Mouse (Mus musculus) hindbrain, embryonic 16.5 days (tissue): Measurements from ENCODE around the gene Itgb1bp1. TPM values are rescaled to one million over a fixed set of nuclear protein-coding genes. Genes with fewer than 3 reads are reported as not detected.

Experiments used
- ATAC-seq: fragments of 200-750 bp; cut with Nextera tagmentation; 2 replicates; pipeline ENCODE4 v1.8.0; 2017; ENCODE audit warnings: moderate TSS enrichment, moderate library complexity
- H3K27ac ChIP-seq: fragments of 300-500 bp; sonication (generic); 2 replicates; pipeline ENCODE4 v1.5.1; 2014; ENCODE audit warnings: low read depth, mild to moderate bottlenecking, control low read depth, low read length, moderate library complexity
- H3K27me3 ChIP-seq: fragments of 300-500 bp; sonication (generic); replicated peaks from 2 replicates; pipeline ENCODE4 v1.6.1; 2014; ENCODE audit warnings: low read length; ENCODE audit not compliant: control insufficient read depth, insufficient read depth
- H3K36me3 ChIP-seq: fragments of 300-500 bp; sonication (generic); 2 replicates; pipeline ENCODE4 v1.6.1; 2014; ENCODE audit warnings: mild to moderate bottlenecking, low read length, moderate library complexity, mixed read lengths; ENCODE audit not compliant: control insufficient read depth, insufficient read depth
- H3K4me1 ChIP-seq: fragments of 300-500 bp; sonication (generic); 2 replicates; pipeline ENCODE4 v1.6.1; 2014; ENCODE audit warnings: low read depth, low read length; ENCODE audit not compliant: control insufficient read depth, insufficient read depth
- H3K4me2 ChIP-seq: fragments of 300-500 bp; sonication (generic); 2 replicates; pipeline ENCODE4 v1.6.1; 2014; ENCODE audit warnings: mild to moderate bottlenecking, low read length, control low read depth, moderate library complexity
- H3K4me3 ChIP-seq: fragments of 300-500 bp; sonication (generic); 2 replicates; pipeline ENCODE4 v1.5.1; 2014; ENCODE audit warnings: mild to moderate bottlenecking, low read length, control low read depth, moderate library complexity
- H3K9ac ChIP-seq: fragments of 300-500 bp; sonication (generic); 2 replicates; pipeline ENCODE4 v1.6.1; 2014; ENCODE audit warnings: low read depth, mild to moderate bottlenecking, control low read depth, low read length, moderate library complexity
- H3K9me3 ChIP-seq: fragments of 300-500 bp; sonication (generic); 2 replicates; pipeline ENCODE4 v1.6.1; 2014; ENCODE audit warnings: mild to moderate bottlenecking, low read length, moderate library complexity; ENCODE audit not compliant: control insufficient read depth
- WGBS: fragments of 180-500 bp; shearing (Covaris S2); extraction: QIAGEN DNeasy Blood & Tissue Kit; methylation state at CpG from one replicate; pipeline ENCODE4 v1.1.7; 2014; 5-methylcytosine and 5-hydroxymethylcytosine counted together
- polyA plus RNA-seq: library from polyadenylated mRNA; unstranded; fragments of >200 nt; fragmentation: Nextera tagmentation; extraction: Ambion mirVana; gene quantifications from 2 replicates; pipeline ENCODE4 v1.2.1, GENCODE M21; 2015

The Itgb1bp1 gene
- polyA plus RNA-seq, 1 experiment from 2014 or later: 37.0 TPM

DNA sequence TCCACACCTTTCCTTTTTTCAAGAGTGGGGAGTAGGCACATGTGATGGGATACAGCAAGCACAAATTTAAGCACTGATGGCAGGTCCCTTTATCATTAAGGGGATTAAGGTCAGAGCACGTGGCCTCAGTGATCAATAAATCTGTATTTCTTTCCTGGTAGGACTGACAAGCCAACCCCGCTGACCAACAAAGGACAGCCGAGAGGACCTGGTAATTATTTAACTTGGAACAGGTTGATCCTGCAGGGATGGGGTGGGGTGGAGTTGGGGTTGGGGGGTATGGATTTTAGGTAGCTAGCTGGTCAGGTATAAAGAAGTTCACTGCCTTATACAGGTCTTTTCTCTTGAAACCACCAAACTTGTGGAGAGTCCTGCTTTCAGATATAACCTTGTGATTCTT is 21.1 kb downstream of the Itgb1bp1 start:
- Histone ChIP-seq H3K9me3 (no peaks in the 10 kb centered on the region), H3K9ac (no peak overlapping the region), H3K36me3 (peaks cover 23% of the 10 kb centered on the region), H3K4me2 (no peak overlapping the region), H3K4me1 (no peaks in the 10 kb centered on the region), H3K27me3 (no peaks in the 10 kb centered on the region), H3K27ac (no peak overlapping the region), H3K4me3 (no peak overlapping the region)
- no peak for ATAC-seq
- 88% methylated on average over 3 of the region's 3 CpGs for WGBS

DNA sequence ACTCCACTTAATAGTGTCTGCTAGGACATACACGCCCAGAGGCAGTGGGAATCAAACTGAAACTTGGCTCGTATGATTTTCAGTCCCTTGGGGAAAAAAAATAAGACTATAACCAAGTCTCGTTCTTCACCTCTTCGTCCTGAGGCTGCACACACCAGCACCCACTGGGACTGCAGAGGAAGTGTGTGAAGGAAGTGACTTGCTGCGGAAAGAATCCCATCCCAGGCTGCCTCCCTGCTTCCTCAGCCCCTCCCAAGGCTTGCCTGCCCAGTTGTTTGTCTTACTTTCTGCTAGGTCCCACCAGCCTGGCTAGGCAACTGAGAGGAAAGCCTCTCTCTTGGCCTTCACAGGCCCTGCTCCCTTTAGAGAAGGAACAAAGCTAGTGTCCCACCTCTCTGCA is 21.8 kb downstream of the Itgb1bp1 start:
- no peak for ATAC-seq
- Histone ChIP-seq H3K27ac (no peak overlapping the region), H3K9me3 (no peaks in the 10 kb centered on the region), H3K27me3 (no peaks in the 10 kb centered on the region), H3K36me3 (peaks cover 23% of the 10 kb centered on the region), H3K4me3 (no peak overlapping the region), H3K4me1 (no peaks in the 10 kb centered on the region), H3K4me2 (no peak overlapping the region), H3K9ac (no peak overlapping the region)
- whole genome bisulfite sequencing: 78% methylated on average over 5 of the region's 5 CpGs

DNA sequence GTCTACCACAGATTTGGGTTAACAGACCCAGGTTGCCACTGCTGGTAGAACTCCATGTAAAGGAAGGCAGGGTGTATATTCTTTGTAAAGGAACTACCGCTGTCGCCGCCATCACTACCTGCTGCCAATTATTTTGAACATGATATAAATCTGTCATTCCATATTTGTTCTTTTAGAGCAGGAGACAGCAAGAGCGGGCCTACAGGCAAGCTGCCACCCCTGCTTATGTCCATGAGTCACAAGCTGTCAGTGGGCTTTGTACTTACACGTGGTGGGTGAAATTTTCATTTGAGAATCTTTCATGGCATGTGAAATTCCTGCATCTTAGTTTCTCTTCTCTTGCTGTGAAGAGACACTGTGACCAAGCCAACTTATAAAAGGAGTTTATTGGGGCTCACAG is 22.8 kb downstream of the Itgb1bp1 start:
- H3K4me2 ChIP-seq: no peak overlapping the region
- H3K4me3 ChIP-seq: no peak overlapping the region
- H3K27ac ChIP-seq: no peak overlapping the region
- ATAC-seq: no peak
- H3K27me3 ChIP-seq: no peaks in the 10 kb centered on the region
- no peak overlapping the region for H3K9ac ChIP-seq
- peaks cover 25% of the 10 kb centered on the region for H3K36me3 ChIP-seq
- over 99% methylated on average over 5 of the region's 5 CpGs for WGBS
- H3K4me1 ChIP-seq: no peaks in the 10 kb centered on the region
- H3K9me3 ChIP-seq: no peaks in the 10 kb centered on the region

DNA sequence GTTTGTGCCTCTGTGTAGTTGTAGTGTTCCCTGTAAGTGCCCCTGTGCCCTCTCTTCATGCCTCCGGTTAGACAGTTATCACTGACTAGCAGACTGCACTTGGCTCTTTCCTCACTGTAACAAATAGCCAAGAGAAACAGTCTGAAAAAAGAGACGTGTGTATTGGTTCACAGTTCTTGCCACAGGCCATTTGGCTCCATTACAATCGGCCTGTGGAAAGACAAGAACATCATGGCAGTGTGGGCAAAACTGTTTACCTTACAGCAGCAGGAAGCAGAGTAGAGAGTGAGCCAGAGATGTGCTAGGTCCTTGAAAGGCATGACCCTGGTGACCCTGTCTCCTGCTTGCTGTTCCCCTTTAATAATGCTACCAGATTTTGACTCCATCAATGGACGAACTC is 24.6 kb downstream of the Itgb1bp1 start:
- Histone ChIP-seq H3K9me3 (no peaks in the 10 kb centered on the region), H3K4me2 (no peak overlapping the region), H3K9ac (no peak overlapping the region), H3K36me3 (peaks cover 23% of the 10 kb centered on the region), H3K4me3 (no peak overlapping the region), H3K27me3 (no peaks in the 10 kb centered on the region), H3K27ac (no peak overlapping the region), H3K4me1 (no peaks in the 10 kb centered on the region)
- WGBS: 87% methylated on average over 4 of the region's 4 CpGs
- no peak for ATAC-seq

DNA sequence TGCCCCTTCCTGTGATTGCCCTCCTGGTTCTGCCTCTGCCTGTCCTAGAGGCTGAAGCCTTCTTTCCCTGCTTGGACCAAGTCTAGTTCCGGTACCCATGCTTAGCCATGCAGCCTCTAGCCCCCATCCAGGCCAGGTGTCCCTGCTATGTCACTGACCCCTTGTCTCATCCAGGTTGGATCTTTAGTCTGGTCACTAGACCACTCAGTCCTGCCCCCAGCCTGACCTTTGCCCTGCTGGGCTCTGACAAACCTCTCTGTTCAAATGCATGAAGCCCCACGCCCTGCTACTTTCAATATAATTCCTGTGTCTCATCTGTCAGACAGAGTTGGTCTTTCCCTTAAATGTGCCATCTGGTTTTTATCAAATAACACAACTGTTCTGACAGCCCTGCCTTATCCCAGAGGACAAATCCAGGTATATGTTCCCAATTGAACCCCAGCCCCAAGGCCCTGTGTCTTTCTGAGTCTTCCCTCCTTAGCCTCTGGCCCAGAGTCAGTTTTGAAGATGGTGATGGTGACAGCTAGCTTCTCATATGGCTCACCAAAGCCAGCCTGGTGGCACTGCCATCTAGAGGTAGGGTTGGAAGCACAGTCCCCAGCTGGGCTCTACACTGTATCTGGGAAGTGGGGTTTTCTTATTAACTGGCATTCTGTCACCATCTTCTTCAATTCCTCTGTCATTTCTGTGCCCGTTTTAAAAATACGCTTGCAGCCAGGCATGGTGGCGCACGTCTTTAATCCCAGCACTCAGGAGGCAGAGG is 25.4 kb downstream of the Itgb1bp1 start:
- no peak overlapping the region for H3K9ac ChIP-seq
- no peaks in the 10 kb centered on the region for H3K4me1 ChIP-seq
- ATAC-seq: no peak
- no peak overlapping the region for H3K27ac ChIP-seq
- no peaks in the 10 kb centered on the region for H3K27me3 ChIP-seq
- no peak overlapping the region for H3K4me2 ChIP-seq
- peaks cover 23% of the 10 kb centered on the region for H3K36me3 ChIP-seq
- WGBS: 94% methylated on average over 6 of the region's 6 CpGs
- no peak overlapping the region for H3K4me3 ChIP-seq
- H3K9me3 ChIP-seq: no peaks in the 10 kb centered on the region

DNA sequence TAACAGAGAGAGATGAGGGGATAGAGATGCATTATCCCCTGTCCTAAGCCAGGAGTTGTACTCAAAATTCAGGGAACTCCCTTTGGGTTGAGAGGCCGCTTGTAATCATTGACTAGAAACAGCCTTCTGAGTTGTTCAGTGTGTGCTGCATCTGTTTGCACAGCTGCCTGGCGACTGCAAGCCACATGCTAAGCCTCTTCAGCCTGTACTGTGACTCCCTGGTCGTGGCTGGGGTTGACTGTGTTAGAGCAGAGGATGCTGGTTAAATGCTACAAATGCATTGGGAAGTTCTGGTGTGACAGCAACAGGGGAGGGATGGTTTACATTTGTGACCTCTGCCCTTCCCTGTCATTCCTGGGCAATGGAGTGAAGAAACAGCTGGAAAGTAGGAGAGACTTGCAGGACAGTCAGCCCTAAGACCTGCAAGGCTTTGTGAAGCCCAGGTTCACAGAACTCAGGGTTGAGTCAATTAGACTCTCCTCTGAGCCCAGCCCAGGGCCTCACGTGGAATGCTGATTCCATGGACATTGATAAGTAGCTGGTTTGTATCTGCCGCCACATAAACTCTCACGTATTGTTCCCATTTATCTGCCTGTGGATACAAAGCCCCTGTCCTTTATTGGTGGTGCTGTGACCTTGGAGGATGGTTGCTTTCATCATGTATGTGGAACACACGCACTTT is 38.2 kb downstream of the Itgb1bp1 start:
- H3K4me1 ChIP-seq: no peaks in the 10 kb centered on the region
- 82% methylated on average over 7 of the region's 7 CpGs for WGBS
- ATAC-seq: no peak
- H3K4me3 ChIP-seq: no peak overlapping the region
- no peak overlapping the region for H3K9ac ChIP-seq
- no peaks in the 10 kb centered on the region for H3K9me3 ChIP-seq
- H3K36me3 ChIP-seq: peaks cover 51% of the 10 kb centered on the region
- no peak overlapping the region for H3K4me2 ChIP-seq
- H3K27me3 ChIP-seq: no peaks in the 10 kb centered on the region
- H3K27ac ChIP-seq: no peak overlapping the region

DNA sequence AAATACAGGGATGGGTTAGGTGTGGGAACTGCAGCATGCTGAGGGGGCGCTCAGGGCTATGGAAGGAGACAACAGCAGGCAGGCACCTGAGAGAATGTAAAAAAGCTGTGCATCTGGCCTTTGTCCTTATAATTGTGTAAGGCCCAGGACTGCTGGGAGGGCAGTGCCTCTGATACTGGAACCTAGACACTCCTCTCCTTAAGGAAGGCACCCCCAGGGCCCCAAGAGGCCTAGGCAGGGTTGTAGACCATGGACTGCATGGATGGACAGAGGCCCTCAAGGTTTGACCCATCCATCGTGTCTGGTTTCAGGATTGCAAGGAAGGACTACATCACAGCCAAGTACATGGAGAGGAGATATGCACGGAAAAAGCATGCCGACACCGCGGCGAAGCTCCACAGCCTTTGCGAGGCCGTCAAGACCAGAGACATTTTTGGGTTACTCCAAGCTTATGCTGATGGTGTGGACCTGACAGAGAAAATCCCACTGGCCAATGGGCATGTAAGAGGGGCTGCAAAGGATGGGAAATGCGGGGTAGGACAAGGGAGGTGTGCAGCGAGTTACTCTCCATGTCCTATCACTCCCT is 41.6 kb downstream of the Itgb1bp1 start:
- Histone ChIP-seq H3K36me3 (peaks cover 27% of the 10 kb centered on the region; the same call in 1 of the 2 replicates), H3K4me1 (no peaks in the 10 kb centered on the region), H3K4me2 (no peak overlapping the region), H3K27me3 (no peaks in the 10 kb centered on the region), H3K27ac (no peak overlapping the region), H3K9me3 (no peaks in the 10 kb centered on the region), H3K9ac (no peak overlapping the region), H3K4me3 (no peak overlapping the region)
- ATAC-seq: no peak
- WGBS: 93% methylated on average over 11 of the region's 11 CpGs

DNA sequence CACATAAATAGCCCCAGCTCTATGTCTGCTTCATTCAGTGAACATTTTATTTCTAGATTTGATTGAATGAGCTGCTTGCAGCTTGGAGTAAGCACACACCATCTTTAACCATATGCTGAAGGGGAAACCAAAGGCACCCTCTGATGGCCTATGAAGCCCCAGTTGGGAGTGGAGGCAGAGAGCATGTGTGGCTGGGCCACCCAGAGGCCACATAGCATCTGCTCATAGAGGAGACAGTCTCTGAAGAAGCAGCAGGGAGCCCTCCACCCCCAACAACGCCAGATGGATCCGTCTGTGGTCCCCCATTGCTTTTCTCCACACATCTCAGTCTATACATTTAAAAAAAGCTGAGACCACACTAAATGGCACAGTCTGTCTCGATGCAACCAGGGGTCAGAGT is 44.1 kb downstream of the Itgb1bp1 start:
- Histone ChIP-seq H3K4me1 (no peaks in the 10 kb centered on the region), H3K27me3 (no peaks in the 10 kb centered on the region), H3K36me3 (peaks cover 31% of the 10 kb centered on the region), H3K9me3 (no peaks in the 10 kb centered on the region), H3K9ac (no peak overlapping the region), H3K4me3 (no peak overlapping the region), H3K4me2 (no peak overlapping the region), H3K27ac (no peak overlapping the region)
- peak; percentile 43 for ATAC-seq
- WGBS: 55% methylated on average over 3 of the region's 3 CpGs

DNA sequence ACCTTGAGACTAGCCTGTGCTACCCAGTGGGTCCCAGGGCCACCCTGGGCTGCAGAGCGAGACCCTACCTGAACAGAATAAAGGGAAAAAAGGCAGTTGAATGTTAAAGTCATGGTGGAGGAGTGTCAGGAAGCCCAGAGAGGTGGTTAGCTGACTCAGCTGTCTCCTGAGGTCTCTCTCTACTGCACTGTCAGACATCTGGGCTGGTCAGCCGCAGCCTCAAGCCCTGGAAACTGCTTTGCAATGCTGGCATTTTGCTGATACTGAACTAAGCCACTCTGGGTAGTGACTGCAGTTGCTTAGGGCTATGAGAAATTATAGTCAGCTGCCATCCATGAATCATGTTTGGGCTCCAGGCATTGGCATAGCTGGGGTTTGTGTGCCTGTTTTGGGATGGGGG is 51.5 kb downstream of the Itgb1bp1 start:
- H3K27ac ChIP-seq: no peak overlapping the region
- no peaks in the 10 kb centered on the region for H3K27me3 ChIP-seq
- no peak overlapping the region for H3K9ac ChIP-seq
- no peak overlapping the region for H3K4me2 ChIP-seq
- H3K36me3 ChIP-seq: peaks cover 24% of the 10 kb centered on the region
- no peak overlapping the region for H3K4me3 ChIP-seq
- no peaks in the 10 kb centered on the region for H3K4me1 ChIP-seq
- no peak for ATAC-seq
- 92% methylated on average over 2 of the region's 2 CpGs for WGBS
- no peaks in the 10 kb centered on the region for H3K9me3 ChIP-seq
